Mouse (Mus musculus): ENCODE measurements at regions not wholly inside any gene's neighbourhood (a gene's known extent, or its start where the extent isn't known, plus 50 kb on each side); places are given as distances from the start of the nearest gene placed in this dataset.
A peak's percentile ranks its signal among the peaks of the same experiment; 100 is the strongest.

- TF ChIP-seq CTCF (IDR thresholded peaks at IDR 0.05; ENCODE audit: low read depth) = peak; percentile 48; the same call in 1 of the 2 replicates
- TF ChIP-seq EP300 (IDR thresholded peaks at IDR 0.05; ENCODE audit: low read depth) = no peak
These were observed 222.3 kb upstream of the Spdye4c start for GRCm38 (mm10) chr2:128368534-128369273.

Data from liver, embryonic 14.5 days (tissue).